Mouse (Mus musculus) liver, postnatal 0 days (tissue): Measurements from ENCODE around the gene Pard3.

Experiments
- CTCF ChIP-seq: sonication (generic); IDR thresholded peaks from 2 replicates; pipeline ENCODE4 v1.5.1; 2016; ENCODE audit warnings: antibody characterized with exemption, low read depth
- EP300 ChIP-seq: IDR thresholded peaks from 2 replicates; pipeline ENCODE4 v1.6.1; 2016; ENCODE audit warnings: antibody characterized with exemption, low read depth, mild to moderate bottlenecking

DNA sequence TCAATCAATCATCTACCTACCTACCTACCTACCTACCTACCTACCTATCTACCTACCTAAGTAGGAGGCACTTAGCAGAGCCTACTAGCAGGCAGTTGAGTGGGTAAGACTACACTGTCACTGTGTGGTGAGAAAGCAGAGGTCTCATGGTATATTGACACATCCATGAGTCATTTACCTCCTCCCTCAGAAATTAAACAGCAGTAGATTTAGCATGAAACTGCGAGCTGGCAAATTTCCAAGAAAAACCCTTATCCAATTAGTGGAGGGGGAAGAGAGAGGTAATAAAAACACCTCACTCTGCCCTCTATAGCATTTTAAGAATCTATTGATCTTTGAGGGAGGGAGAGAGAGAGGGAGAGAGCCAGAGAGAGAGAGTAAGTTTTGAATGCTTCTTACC, 245.7 kb downstream of the Pard3 start:
- no peak for TF ChIP-seq CTCF
- TF ChIP-seq EP300: no peak
